8 mouse cellular contexts compared by ENCODE assay signal in genomic region chr12:58802410-58802809, GRCm38 (mm10).
DNase-seq lines count a peak whose midpoint lies in the region; ATAC-seq and TF ChIP-seq lines count a peak whose summit lies in the region.

No protein-coding gene starts in this region.

- WGBS in liver, embryonic 12.5 days (ENCODE audit: insufficient replicate concordance), result 25% methylated on average over 4 of the region's 4 CpGs
- 38% methylated on average over 4 of the region's 4 CpGs for WGBS in embryonic facial prominence, embryonic 10.5 days
- WGBS in kidney, embryonic 16.5 days, result 39% methylated on average over 4 of the region's 4 CpGs
- 27% methylated on average over 4 of the region's 4 CpGs for WGBS in limb, embryonic 14.5 days
- 44% methylated on average over 4 of the region's 4 CpGs for WGBS in neural tube, embryonic 15.5 days

- H3K27me3 ChIP-seq in liver, embryonic 12.5 days (replicated peaks), result no peaks in the 10 kb centered on the region
- H3K27me3 ChIP-seq in embryonic facial prominence, embryonic 10.5 days (replicated peaks; ENCODE audit: low read depth, poor library complexity, severe bottlenecking), result no peaks in the 10 kb centered on the region
- no peaks in the 10 kb centered on the region; the same call in 1 of the 2 replicates for H3K27me3 ChIP-seq in kidney, embryonic 16.5 days (ENCODE audit: insufficient read depth, low read length)
- no peaks in the 10 kb centered on the region for H3K27me3 ChIP-seq in limb, embryonic 14.5 days (ENCODE audit: control insufficient read depth, insufficient read depth, low read length)
- H3K27me3 ChIP-seq in neural tube, embryonic 15.5 days (replicated peaks), result no peaks in the 10 kb centered on the region

- no peak overlapping the region for H3K9ac ChIP-seq in liver, embryonic 12.5 days
- no peak overlapping the region for H3K9ac ChIP-seq in kidney, embryonic 16.5 days (replicated peaks; ENCODE audit: low read length)
- H3K9ac ChIP-seq in limb, embryonic 14.5 days (ENCODE audit: low read depth, low read length, severe bottlenecking), result no peak overlapping the region
- no peak overlapping the region for H3K9ac ChIP-seq in neural tube, embryonic 15.5 days (replicated peaks)

- H3K4me2 ChIP-seq in liver, embryonic 12.5 days, result no peak overlapping the region
- no peak overlapping the region for H3K4me2 ChIP-seq in kidney, embryonic 16.5 days (replicated peaks; ENCODE audit: low read depth, low read length)
- no peak overlapping the region for H3K4me2 ChIP-seq in limb, embryonic 14.5 days (replicated peaks; ENCODE audit: low read depth, low read length, severe bottlenecking)
- H3K4me2 ChIP-seq in neural tube, embryonic 15.5 days, result no peak overlapping the region

- H3K9me3 ChIP-seq in liver, embryonic 12.5 days (replicated peaks), result no peaks in the 10 kb centered on the region
- no peaks in the 10 kb centered on the region for H3K9me3 ChIP-seq in embryonic facial prominence, embryonic 10.5 days
- H3K9me3 ChIP-seq in kidney, embryonic 16.5 days (ENCODE audit: low read length), result no peaks in the 10 kb centered on the region; the same call in 1 of the 2 replicates
- H3K9me3 ChIP-seq in limb, embryonic 14.5 days (ENCODE audit: control insufficient read depth, low read length), result no peaks in the 10 kb centered on the region
- no peaks in the 10 kb centered on the region for H3K9me3 ChIP-seq in neural tube, embryonic 15.5 days (replicated peaks)

- H3K4me1 ChIP-seq in liver, embryonic 12.5 days, result no peaks in the 10 kb centered on the region
- H3K4me1 ChIP-seq in embryonic facial prominence, embryonic 10.5 days, result no peaks in the 10 kb centered on the region
- H3K4me1 ChIP-seq in kidney, embryonic 16.5 days (ENCODE audit: insufficient read depth, low read length), result 0 out of 2 replicates have a peak, but pooled peaks cover 5% of the 10 kb centered on the region
- no peaks in the 10 kb centered on the region for H3K4me1 ChIP-seq in limb, embryonic 14.5 days (ENCODE audit: control insufficient read depth, insufficient read depth, low read length)
- peaks cover 7% of the 10 kb centered on the region; the same call in 1 of the 2 replicates for H3K4me1 ChIP-seq in neural tube, embryonic 15.5 days

- no peaks in the 10 kb centered on the region for H3K36me3 ChIP-seq in liver, embryonic 12.5 days
- no peaks in the 10 kb centered on the region for H3K36me3 ChIP-seq in embryonic facial prominence, embryonic 10.5 days (replicated peaks)
- H3K36me3 ChIP-seq in kidney, embryonic 16.5 days (ENCODE audit: insufficient read depth, low read length), result no peaks in the 10 kb centered on the region
- H3K36me3 ChIP-seq in limb, embryonic 14.5 days (ENCODE audit: control insufficient read depth, insufficient read depth, low read length), result no peaks in the 10 kb centered on the region
- no peaks in the 10 kb centered on the region for H3K36me3 ChIP-seq in neural tube, embryonic 15.5 days

- no peak overlapping the region for H3K27ac ChIP-seq in liver, embryonic 12.5 days
- no peak overlapping the region for H3K27ac ChIP-seq in embryonic facial prominence, embryonic 10.5 days (replicated peaks)
- no peak overlapping the region for H3K27ac ChIP-seq in kidney, embryonic 16.5 days (ENCODE audit: low read length)
- H3K27ac ChIP-seq in limb, embryonic 14.5 days (replicated peaks; ENCODE audit: low read depth, low read length), result no peak overlapping the region
- no peak overlapping the region for H3K27ac ChIP-seq in neural tube, embryonic 15.5 days (replicated peaks)

- no peak for ATAC-seq in liver, embryonic 12.5 days
- ATAC-seq in kidney, embryonic 16.5 days (ENCODE audit: low FRiP score, low TSS enrichment), result peak; percentile 84
- peak; percentile 68; the same call in 1 of the 2 replicates for ATAC-seq in limb, embryonic 14.5 days (ENCODE audit: low FRiP score, low read depth)
- ATAC-seq in neural tube, embryonic 15.5 days (ENCODE audit: low FRiP score), result peak; percentile 70; the same call in 1 of the 2 replicates

- TF ChIP-seq POLR2A in limb, embryonic 14.5 days (IDR thresholded peaks at IDR 0.05; ENCODE audit: borderline replicate concordance, extremely low read depth, insufficient read depth, insufficient read length), result no peak

- peak; percentile 79 for DNase-seq in liver
- DNase-seq in embryonic facial prominence, embryonic 10.5 days (ENCODE audit: low spot score), result peak; percentile 87
- DNase-seq in heart, adult 8-10 months (ENCODE audit: low spot score), result peak; percentile 45
- peak; percentile 82 for DNase-seq in limb, embryonic 14.5 days (ENCODE audit: low spot score)
- peak; percentile 93 for DNase-seq in testis, postnatal 10 days (ENCODE audit: low spot score)

- H3K4me3 ChIP-seq in liver, embryonic 12.5 days, result no peak overlapping the region
- H3K4me3 ChIP-seq in embryonic facial prominence, embryonic 10.5 days, result no peak overlapping the region
- no peak overlapping the region for H3K4me3 ChIP-seq in kidney, embryonic 16.5 days (ENCODE audit: low read length)
- H3K4me3 ChIP-seq in limb, embryonic 14.5 days (replicated peaks; ENCODE audit: low read length), result no peak overlapping the region
- H3K4me3 ChIP-seq in neural tube, embryonic 15.5 days (replicated peaks), result no peak overlapping the region
